Mouse (Mus musculus): Measurements from ENCODE around the gene Acot6. TPM values are rescaled to one million over a fixed set of nuclear protein-coding genes. Genes with fewer than 3 reads are reported as not detected.
A peak's percentile ranks its signal among the peaks of the same experiment; 100 is the strongest.

The Acot6 gene
- polyA plus RNA-seq, 1 experiment = 0.16 TPM

DNA sequence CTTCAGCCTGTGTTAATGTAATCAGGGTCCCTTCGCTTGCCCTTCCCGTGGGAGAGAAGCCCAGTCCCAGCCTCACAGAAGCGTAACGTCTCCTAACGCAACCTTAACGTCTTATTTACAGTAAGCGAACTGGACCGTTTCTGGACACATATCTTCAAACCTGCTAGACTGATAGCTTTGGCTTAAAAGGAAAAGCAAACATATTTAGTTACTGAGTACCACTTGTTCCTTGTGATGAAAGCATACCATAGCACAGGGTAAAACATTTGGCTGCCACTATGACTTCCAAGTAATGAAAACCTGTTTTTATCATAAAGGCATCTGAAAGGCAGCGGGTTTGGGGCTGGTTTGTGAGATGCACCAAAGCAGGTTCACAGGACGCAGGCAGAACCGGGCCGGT is 25.4 kb downstream of the Acot6 start:
- no peak for TF ChIP-seq FLI1 (IDR thresholded peaks at IDR 0.05; ENCODE audit: low read length)
- TF ChIP-seq GATA1 (IDR thresholded peaks at IDR 0.05; ENCODE audit: borderline replicate concordance, low read length) = no peak
- H3K36me3 ChIP-seq (replicated peaks; ENCODE audit: low read length) = peaks cover 2% of the 10 kb centered on the region
- H3K4me3 ChIP-seq (replicated peaks) = no peak overlapping the region
- H3K4me1 ChIP-seq = peaks cover 10% of the 10 kb centered on the region
- no peaks in the 10 kb centered on the region for H3K9me3 ChIP-seq
- no peaks in the 10 kb centered on the region for H3K27me3 ChIP-seq (replicated peaks)

DNA sequence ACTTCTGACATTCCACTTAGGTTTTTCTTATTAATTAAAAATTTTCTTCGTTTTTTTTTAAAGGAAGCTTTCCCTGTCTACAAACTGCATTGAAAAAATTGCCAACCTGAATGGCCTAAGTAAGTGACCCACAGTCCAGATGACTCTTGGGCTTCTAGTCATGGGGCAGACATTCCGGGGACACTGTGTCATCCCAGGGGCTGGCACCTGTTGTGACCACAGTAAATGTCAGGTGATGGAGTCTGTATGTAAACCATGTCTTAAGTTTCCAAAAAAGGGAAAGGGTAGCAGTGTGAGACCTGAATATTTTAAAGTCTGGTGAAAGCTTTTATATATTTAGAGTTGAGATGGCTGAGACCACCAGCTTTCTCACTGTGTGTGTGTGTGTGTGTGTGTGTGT is 26.4 kb downstream of the Acot6 start:
- Histone ChIP-seq H3K4me3 (replicated peaks) (no peak overlapping the region), H3K27me3 (replicated peaks) (no peaks in the 10 kb centered on the region), H3K4me1 (peaks cover 10% of the 10 kb centered on the region), H3K9me3 (no peaks in the 10 kb centered on the region), H3K36me3 (replicated peaks; ENCODE audit: low read length) (peaks cover 2% of the 10 kb centered on the region)
- no peak for TF ChIP-seq GATA1 (IDR thresholded peaks at IDR 0.05; ENCODE audit: borderline replicate concordance, low read length)
- TF ChIP-seq FLI1 (IDR thresholded peaks at IDR 0.05; ENCODE audit: low read length) = no peak

DNA sequence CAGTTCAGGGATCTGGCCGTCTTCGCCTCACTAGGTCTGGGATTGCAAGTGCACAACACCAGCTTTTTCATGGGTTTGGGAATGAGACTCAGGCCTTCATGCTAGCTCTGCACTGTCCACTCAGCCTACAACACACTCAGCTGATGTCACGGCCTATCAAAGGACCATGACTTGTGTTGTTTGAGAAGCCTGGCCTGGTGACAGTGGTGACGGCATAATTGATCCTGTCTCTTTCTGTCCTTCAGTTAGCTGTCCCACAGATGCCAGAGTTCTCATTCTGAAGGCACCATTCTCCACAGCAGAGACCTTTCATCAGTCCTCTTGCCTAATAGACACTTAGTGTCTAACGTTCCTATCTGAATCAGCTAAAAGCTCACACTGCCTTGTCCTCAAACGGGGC is 28.1 kb downstream of the Acot6 start:
- peaks cover 10% of the 10 kb centered on the region for H3K4me1 ChIP-seq
- H3K4me3 ChIP-seq (replicated peaks) = no peak overlapping the region
- H3K27me3 ChIP-seq (replicated peaks) = no peaks in the 10 kb centered on the region
- peaks cover 2% of the 10 kb centered on the region for H3K36me3 ChIP-seq (replicated peaks; ENCODE audit: low read length)
- no peaks in the 10 kb centered on the region for H3K9me3 ChIP-seq
- no peak for TF ChIP-seq FLI1 (IDR thresholded peaks at IDR 0.05; ENCODE audit: low read length)
- TF ChIP-seq GATA1 (IDR thresholded peaks at IDR 0.05; ENCODE audit: borderline replicate concordance, low read length) = no peak

DNA sequence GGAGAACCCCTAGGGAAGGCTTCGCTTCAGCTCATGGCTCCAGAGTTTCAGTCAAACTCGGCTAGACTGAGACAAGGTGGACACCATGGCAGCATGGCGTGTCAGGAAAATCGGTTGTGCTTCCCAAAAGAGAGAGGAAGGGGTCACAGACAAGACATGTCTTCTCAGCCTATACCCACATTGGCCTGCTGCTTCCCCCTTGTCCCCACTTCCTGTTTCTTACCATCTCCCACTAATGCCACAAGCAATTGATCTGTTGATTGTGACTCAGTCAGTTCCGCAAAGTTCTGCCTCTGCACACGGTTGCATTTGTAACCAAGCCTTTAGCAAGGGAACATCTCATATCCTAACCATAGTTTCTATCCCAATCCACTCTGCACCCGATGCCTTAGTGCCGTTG is 29.5 kb downstream of the Acot6 start:
- no peaks in the 10 kb centered on the region for H3K27me3 ChIP-seq (replicated peaks)
- H3K36me3 ChIP-seq (replicated peaks; ENCODE audit: low read length) = peaks cover 2% of the 10 kb centered on the region
- H3K9me3 ChIP-seq = no peaks in the 10 kb centered on the region
- H3K4me3 ChIP-seq (replicated peaks) = no peak overlapping the region
- peaks cover 10% of the 10 kb centered on the region for H3K4me1 ChIP-seq
- TF ChIP-seq FLI1 (IDR thresholded peaks at IDR 0.05; ENCODE audit: low read length) = no peak
- TF ChIP-seq GATA1 (IDR thresholded peaks at IDR 0.05; ENCODE audit: borderline replicate concordance, low read length) = no peak

DNA sequence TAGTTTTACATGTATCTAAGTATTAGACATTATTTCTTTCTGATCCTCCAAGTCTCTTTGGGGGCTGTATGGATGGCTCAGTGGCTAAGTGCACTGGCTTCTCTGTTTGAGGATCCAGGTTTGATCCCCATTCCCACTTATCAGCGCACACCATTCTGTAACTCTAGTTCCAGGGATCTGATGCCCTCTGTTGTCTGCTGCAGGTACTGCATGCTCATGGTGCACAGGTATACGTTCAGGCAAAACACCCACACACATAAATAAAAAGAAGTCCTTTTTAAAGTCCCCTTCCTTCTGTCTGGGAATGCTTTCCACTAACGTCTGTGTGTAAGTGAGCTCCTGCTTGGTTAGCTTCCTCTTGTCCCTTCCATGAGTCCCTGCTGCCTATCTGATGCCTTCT is 31.8 kb downstream of the Acot6 start:
- Histone ChIP-seq H3K4me3 (replicated peaks) (no peak overlapping the region), H3K9me3 (no peaks in the 10 kb centered on the region), H3K36me3 (replicated peaks; ENCODE audit: low read length) (peaks cover 6% of the 10 kb centered on the region), H3K4me1 (peaks cover 14% of the 10 kb centered on the region), H3K27me3 (replicated peaks) (no peaks in the 10 kb centered on the region)
- no peak for TF ChIP-seq FLI1 (IDR thresholded peaks at IDR 0.05; ENCODE audit: low read length)
- no peak for TF ChIP-seq GATA1 (IDR thresholded peaks at IDR 0.05; ENCODE audit: borderline replicate concordance, low read length)

DNA sequence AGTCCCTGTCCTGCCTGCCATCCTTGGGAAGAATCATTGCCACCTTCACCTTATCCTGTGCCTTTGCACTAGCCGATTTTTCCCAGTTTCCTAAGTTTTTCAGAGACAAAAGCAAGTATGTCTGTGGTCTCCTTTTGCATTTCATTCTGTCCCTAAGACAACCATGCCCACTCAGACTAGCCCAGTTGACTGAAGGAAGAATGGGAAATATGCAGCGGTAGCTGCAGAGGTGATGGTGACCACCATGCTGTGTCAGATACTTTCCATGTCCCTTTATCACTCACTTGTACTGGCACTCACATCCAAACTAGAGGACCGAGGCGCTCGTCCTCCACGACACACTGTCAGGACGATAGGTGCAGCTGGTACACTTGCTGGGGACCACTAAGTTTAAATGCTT is 36.7 kb downstream of the Acot6 start:
- H3K9me3 ChIP-seq = no peaks in the 10 kb centered on the region
- peaks cover 4% of the 10 kb centered on the region; the same call in 1 of the 2 replicates for H3K4me1 ChIP-seq
- H3K4me3 ChIP-seq (replicated peaks) = no peak overlapping the region
- peaks cover 4% of the 10 kb centered on the region for H3K36me3 ChIP-seq (replicated peaks; ENCODE audit: low read length)
- H3K27me3 ChIP-seq (replicated peaks) = no peaks in the 10 kb centered on the region
- no peak for TF ChIP-seq FLI1 (IDR thresholded peaks at IDR 0.05; ENCODE audit: low read length)
- no peak for TF ChIP-seq GATA1 (IDR thresholded peaks at IDR 0.05; ENCODE audit: borderline replicate concordance, low read length)

DNA sequence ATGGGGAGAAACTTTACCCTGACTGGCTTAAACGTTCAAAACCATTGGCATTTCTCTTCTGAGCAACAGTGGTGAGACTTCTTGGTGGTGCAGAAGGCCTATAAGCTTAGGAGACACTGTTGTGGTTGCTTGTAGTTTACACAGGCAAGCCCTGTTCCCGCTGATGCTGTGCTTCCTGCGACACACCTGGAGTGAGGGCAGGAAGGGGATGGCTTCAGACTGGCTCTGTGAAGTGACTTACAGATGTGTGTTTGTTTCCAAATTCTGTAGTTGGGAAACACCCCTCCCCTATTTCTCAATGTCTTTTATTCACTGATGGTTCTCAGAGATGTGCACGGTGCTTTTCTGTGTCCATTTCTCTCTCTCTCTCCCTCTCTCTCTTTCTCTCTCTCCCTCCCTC is 39.7 kb downstream of the Acot6 start:
- H3K9me3 ChIP-seq = no peaks in the 10 kb centered on the region
- no peak overlapping the region for H3K4me3 ChIP-seq (replicated peaks)
- H3K36me3 ChIP-seq (replicated peaks; ENCODE audit: low read length) = peaks cover 4% of the 10 kb centered on the region
- H3K27me3 ChIP-seq (replicated peaks) = no peaks in the 10 kb centered on the region
- peaks cover 4% of the 10 kb centered on the region; the same call in 1 of the 2 replicates for H3K4me1 ChIP-seq
- TF ChIP-seq FLI1 (IDR thresholded peaks at IDR 0.05; ENCODE audit: low read length) (no peak), GATA1 (IDR thresholded peaks at IDR 0.05; ENCODE audit: borderline replicate concordance, low read length) (no peak)

DNA sequence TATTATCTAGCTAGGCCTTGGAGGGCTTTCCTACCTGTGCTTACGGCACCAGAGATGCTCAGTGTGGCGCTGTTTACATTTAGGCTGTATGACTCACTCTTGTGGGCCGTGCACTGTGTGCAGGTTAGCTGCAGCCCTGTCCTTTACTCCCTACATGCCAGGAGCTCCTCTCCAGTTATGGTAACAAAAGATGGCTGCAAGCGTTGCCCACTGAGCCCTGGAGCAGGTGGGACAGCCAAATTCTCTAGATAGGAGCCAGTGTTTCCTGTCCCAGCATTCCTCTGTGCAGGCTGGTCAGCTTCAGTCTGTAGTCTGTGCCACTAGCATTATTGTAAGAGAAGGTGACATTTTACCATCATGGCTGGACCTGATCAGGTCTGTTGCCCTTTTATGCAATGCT is 40.8 kb downstream of the Acot6 start:
- TF ChIP-seq GATA1 (IDR thresholded peaks at IDR 0.05; ENCODE audit: borderline replicate concordance, low read length) (no peak), FLI1 (IDR thresholded peaks at IDR 0.05; ENCODE audit: low read length) (no peak)
- H3K27me3 ChIP-seq (replicated peaks) = no peaks in the 10 kb centered on the region
- H3K4me1 ChIP-seq = peaks cover 1% of the 10 kb centered on the region
- no peak overlapping the region for H3K4me3 ChIP-seq (replicated peaks)
- no peaks in the 10 kb centered on the region for H3K9me3 ChIP-seq
- peaks cover 3% of the 10 kb centered on the region for H3K36me3 ChIP-seq (replicated peaks; ENCODE audit: low read length)

DNA sequence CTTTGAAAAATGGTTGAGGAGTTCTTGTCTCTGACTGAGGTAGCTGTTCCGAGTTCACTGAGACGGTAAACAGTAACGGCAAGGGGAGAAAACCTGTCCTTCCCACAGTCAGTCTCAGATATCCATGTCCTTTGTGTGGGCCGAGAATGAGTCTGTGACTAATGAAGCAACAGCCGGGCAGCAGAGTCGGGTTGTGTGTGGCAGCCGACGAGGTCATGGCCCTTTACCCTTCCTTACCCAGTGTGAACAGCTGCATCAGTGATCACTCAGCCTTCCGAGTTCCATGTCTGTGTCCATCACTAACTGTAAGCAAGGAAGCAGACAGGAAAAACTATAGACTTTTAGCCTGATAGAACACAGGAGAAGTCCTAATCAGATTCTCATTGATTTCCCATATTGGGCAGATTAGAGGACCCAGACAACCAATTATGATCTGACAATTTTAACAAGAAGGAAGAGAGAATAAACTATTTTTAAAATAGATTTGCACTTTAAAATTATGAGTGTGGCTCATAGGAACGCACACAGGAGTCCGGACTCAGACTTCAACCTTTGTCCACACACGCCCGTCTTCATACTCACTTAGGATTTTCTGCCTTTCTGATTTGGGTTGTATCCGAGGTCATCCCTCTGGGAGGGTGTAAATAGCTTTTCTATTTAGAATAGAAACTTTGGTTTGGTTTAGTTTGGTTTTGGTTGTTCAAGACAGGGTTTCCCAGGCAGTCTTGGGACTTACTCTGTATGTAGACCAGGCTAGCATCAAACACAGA is 42.0 kb downstream of the Acot6 start:
- H3K9me3 ChIP-seq = no peaks in the 10 kb centered on the region
- H3K36me3 ChIP-seq (replicated peaks; ENCODE audit: low read length) = peaks cover 12% of the 10 kb centered on the region
- H3K4me1 ChIP-seq = peaks cover 6% of the 10 kb centered on the region
- TF ChIP-seq FLI1 (IDR thresholded peaks at IDR 0.05; ENCODE audit: low read length) (no peak), GATA1 (IDR thresholded peaks at IDR 0.05; ENCODE audit: borderline replicate concordance, low read length) (no peak)
- no peak overlapping the region for H3K4me3 ChIP-seq (replicated peaks)
- H3K27me3 ChIP-seq (replicated peaks) = no peaks in the 10 kb centered on the region

DNA sequence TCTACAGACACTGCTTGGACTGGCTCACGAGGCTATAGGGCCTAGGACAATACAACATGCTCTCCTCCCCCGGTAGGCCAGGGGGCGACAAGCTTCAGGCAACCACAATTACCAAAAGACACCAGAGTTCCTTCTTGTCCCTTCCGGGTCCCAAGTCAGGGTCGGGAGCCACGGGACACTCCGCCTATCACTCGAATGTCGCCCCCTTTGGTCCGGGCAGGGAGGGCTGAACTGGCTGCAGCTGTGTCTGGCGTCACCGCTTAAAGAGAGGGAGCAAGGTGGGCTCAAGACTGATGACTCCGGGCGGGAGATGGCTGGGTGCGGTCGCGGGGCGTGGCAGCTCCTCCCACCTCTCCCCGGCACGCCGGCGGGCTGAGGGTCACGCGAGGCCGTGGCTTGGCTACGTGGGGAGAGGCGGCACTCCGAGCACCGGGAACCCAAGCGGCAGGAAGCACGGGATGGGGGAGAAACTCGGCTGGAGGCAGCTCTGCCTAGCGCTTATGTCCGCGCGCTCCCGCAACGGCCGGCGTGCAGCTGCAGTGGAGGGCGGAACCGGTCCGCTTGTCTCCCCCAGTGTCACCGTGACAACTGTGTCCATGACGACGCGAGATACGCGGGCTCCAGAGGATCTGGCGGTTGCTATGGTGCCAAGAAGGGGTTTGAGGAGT is 47.6 kb downstream of the Acot6 start, which contains the start of gene Pnma1:
TSS of gene Pnma1 (minus strand) at position 536 of the 668 bp plus-strand sequence.
- H3K36me3 ChIP-seq (replicated peaks; ENCODE audit: low read length) = peaks cover 66% of the 10 kb centered on the region
- no peak for TF ChIP-seq FLI1 (IDR thresholded peaks at IDR 0.05; ENCODE audit: low read length)
- TF ChIP-seq GATA1 (IDR thresholded peaks at IDR 0.05; ENCODE audit: borderline replicate concordance, low read length) = no peak
- peak within 1 kb of the TSS; percentile 42 for H3K4me3 ChIP-seq (replicated peaks)
- H3K4me1 ChIP-seq = peaks cover 24% of the 10 kb centered on the region
- H3K9me3 ChIP-seq = no peaks in the 10 kb centered on the region
- no peaks in the 10 kb centered on the region for H3K27me3 ChIP-seq (replicated peaks)

Measured in megakaryocyte, embryonic 14.5 days (primary cell).